Mouse (Mus musculus) limb, embryonic 13.5 days (tissue): ENCODE data around the gene Thada. TPM values are rescaled to one million over a fixed set of nuclear protein-coding genes. Genes with fewer than 3 reads are reported as not detected.

Source experiments
- ATAC-seq: fragments of 200-750 bp; cut with Nextera tagmentation; 2 replicates; pipeline ENCODE4 v1.8.0; 2017; ENCODE audit warnings: low read depth, moderate number of reproducible peaks, moderate TSS enrichment; ENCODE audit not compliant: low FRiP score
- H3K27ac ChIP-seq: fragments of 300-500 bp; sonication (generic); 2 replicates; pipeline ENCODE4 v1.5.1; 2015; ENCODE audit warnings: inconsistent platforms, mild to moderate bottlenecking, moderate library complexity
- H3K27me3 ChIP-seq: fragments of 300-500 bp; sonication (generic); 2 replicates; pipeline ENCODE4 v1.6.1; 2015; ENCODE audit warnings: mild to moderate bottlenecking, inconsistent platforms
- H3K36me3 ChIP-seq: fragments of 300-500 bp; sonication (generic); 2 replicates; pipeline ENCODE4 v1.6.1; 2015; ENCODE audit warnings: inconsistent platforms, mild to moderate bottlenecking, moderate library complexity
- H3K4me1 ChIP-seq: fragments of 300-500 bp; sonication (generic); 2 replicates; pipeline ENCODE4 v1.6.1; 2015; ENCODE audit warnings: inconsistent platforms
- H3K4me2 ChIP-seq: fragments of 300-500 bp; sonication (generic); replicated peaks from 2 replicates; pipeline ENCODE4 v1.6.1; 2015; ENCODE audit warnings: inconsistent platforms, mild to moderate bottlenecking, moderate library complexity
- H3K4me3 ChIP-seq: fragments of 300-500 bp; sonication (generic); 2 replicates; pipeline ENCODE4 v1.5.1; 2015; ENCODE audit warnings: moderate library complexity, mild to moderate bottlenecking, inconsistent platforms
- H3K9ac ChIP-seq: fragments of 300-500 bp; sonication (generic); 2 replicates; pipeline ENCODE4 v1.6.1; 2015; ENCODE audit warnings: mild to moderate bottlenecking, inconsistent platforms
- H3K9me3 ChIP-seq: fragments of 300-500 bp; sonication (generic); 2 replicates; pipeline ENCODE4 v1.6.1; 2016; ENCODE audit warnings: inconsistent platforms
- WGBS: fragments of 180-500 bp; shearing (Covaris S2); methylation state at CpG from one replicate; pipeline ENCODE4 v1.1.7; 2015; 5-methylcytosine and 5-hydroxymethylcytosine counted together
- polyA plus RNA-seq: library from polyadenylated mRNA; unstranded; fragments of >200 nt; fragmentation: Nextera tagmentation; extraction: Ambion mirVana; gene quantifications from 2 replicates; pipeline ENCODE4 v1.2.1, GENCODE M21; 2015

Gene Thada
- polyA plus RNA-seq, 1 experiment from 2014 or later, result 9.1 TPM

DNA sequence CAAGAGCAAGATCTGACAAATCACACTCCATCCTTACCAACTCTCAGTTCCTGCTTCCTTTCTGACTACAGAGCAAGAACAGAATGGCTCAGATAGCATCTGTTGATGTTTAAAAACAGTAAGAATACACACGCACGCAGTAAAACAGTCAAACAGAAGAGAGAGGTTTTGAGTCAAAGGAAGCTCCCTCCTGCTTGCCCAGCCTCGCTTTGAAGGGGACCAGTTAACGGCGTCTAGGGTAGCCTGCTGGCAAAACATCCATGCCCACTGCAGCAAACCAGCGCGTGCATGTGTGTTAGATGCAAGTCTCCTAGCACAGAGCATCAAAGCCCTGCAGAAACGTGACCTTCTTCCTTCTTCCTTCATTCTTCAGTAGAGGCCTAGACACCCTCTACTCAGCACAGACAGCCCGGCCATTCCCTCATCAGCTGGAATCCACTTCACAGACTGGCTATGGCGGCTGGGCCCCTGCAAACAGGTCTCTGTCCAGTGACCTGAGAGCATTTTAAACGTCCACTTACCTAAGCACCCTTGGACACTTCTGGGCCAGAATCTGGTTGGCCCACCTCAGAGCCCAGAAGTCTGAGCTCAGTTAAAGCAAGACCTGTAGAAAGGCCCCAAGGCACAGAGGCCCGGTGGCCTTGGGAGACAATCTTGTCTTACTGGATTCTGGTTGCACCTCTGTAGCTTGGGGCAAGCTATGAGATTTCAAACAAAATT lies 302.8 kb downstream of the Thada start:
- ATAC-seq, result no peak
- 58% methylated on average over 12 of the region's 12 CpGs for WGBS

DNA sequence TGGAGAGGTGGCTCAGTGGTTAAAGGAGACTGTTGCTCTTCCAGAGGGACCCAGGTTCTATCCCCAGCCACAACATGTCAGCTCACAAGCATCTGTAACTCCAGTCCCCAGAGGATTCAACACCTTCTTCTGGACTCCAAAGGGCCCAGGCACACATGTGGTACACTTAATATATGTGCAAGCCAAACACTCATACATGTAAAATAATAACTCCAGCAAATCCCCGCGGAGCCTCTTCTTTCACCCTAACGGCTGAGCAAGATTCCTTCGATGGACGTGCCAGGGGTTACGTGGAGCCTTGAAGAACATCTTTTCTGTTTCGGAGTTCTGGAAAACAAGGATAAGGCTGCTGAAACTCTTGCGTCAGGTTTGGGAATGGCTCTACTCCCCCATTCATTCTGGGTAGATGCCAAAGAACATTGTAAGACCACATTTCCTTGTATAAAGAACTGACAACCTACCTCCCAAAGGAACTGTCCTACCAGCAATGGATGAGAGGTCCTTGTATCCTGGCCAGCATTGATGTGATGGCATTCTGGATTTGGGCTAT lies 303.7 kb downstream of the Thada start:
- Histone ChIP-seq H3K4me1 (peaks cover 38% of the 10 kb centered on the region), H3K9ac (no peak overlapping the region), H3K4me2 (no peak overlapping the region), H3K36me3 (no peaks in the 10 kb centered on the region), H3K9me3 (no peaks in the 10 kb centered on the region), H3K27ac (no peak overlapping the region), H3K27me3 (peaks cover 10% of the 10 kb centered on the region), H3K4me3 (no peak overlapping the region)
- 81% methylated on average over 8 of the region's 8 CpGs for WGBS
- no peak for ATAC-seq

More for the DNA sequence above, 302.8 kb downstream of the Thada start:
- no peak overlapping the region for H3K4me2 ChIP-seq
- 0 out of 2 replicates have a peak overlapping the region, but pooled peaks have one; percentile 24 for H3K27ac ChIP-seq
- H3K4me3 ChIP-seq, result no peak overlapping the region
- peaks cover 3% of the 10 kb centered on the region; the same call in 1 of the 2 replicates for H3K27me3 ChIP-seq
- H3K4me1 ChIP-seq, result peaks cover 32% of the 10 kb centered on the region
- no peaks in the 10 kb centered on the region for H3K9me3 ChIP-seq
- H3K9ac ChIP-seq, result no peak overlapping the region
- H3K36me3 ChIP-seq, result no peaks in the 10 kb centered on the region

DNA sequence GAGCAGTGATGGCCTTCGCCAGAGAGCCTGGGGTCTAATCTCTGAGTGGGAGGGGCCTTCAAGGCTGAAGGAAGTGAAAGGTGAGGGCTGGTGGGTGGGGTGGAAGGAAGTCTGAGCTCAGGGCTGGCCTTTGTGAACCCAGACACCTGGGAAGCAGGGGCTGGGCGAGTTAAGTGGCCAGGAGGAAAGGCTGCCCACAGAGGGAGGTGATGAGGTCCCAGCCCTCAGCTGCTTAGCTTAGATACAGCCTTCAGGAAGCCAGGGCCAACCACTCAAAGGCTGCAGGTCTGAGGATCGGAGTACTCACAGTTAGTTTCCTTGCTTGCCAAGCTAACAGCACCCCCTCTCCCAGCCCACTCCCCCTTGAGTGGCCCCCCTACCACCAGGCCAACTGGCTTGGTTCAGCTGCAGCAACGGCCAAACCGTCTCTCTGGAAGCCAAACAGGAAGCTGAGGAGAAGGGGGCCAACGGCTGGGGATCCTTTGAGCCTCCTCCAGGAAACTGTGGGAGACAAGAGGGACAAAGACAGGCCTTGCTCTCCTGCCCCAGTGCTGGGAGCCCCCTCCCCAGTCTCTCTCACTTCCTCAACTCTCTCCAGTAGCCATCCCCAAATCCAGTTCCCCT lies 304.7 kb downstream of the Thada start:
- Histone ChIP-seq H3K9ac (peak overlapping the region; percentile 19), H3K36me3 (no peaks in the 10 kb centered on the region), H3K4me1 (peaks cover 46% of the 10 kb centered on the region), H3K9me3 (no peaks in the 10 kb centered on the region), H3K27ac (peak overlapping the region; percentile 44; the same call in 1 of the 2 replicates), H3K4me2 (no peak overlapping the region), H3K27me3 (peaks cover 17% of the 10 kb centered on the region), H3K4me3 (no peak overlapping the region)
- 36% methylated on average over 6 of the region's 6 CpGs for WGBS
- ATAC-seq, result no peak

DNA sequence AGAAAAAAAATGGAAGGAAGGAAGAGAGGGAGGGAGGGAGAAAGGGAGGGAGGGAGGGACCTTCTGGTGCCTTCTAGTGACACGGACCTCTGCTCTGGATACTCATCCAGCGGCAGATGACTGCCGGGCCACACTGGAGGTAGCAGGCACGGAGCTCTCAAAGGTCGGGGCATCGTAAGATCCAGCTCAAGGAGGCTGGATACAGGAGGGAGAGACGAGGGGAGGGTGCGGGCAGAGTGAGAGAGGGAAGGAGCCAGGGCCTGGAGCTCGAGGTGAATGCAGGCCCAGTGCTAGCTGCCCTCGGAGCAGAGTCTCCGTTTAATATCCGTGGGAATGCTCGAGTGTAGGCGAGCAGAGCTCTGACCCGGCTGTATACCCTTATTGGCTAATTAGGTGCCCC lies 307.1 kb downstream of the Thada start:
- H3K27ac ChIP-seq, result no peak overlapping the region
- ATAC-seq, result no peak
- H3K9me3 ChIP-seq, result no peaks in the 10 kb centered on the region
- 0 out of 2 replicates have a peak overlapping the region, but pooled peaks have one; percentile 19 for H3K9ac ChIP-seq
- H3K4me2 ChIP-seq, result no peak overlapping the region
- H3K36me3 ChIP-seq, result no peaks in the 10 kb centered on the region
- H3K4me1 ChIP-seq, result peaks cover 51% of the 10 kb centered on the region
- peaks cover 26% of the 10 kb centered on the region for H3K27me3 ChIP-seq
- 42% methylated on average over 15 of the region's 15 CpGs for WGBS
- H3K4me3 ChIP-seq, result no peak overlapping the region

DNA sequence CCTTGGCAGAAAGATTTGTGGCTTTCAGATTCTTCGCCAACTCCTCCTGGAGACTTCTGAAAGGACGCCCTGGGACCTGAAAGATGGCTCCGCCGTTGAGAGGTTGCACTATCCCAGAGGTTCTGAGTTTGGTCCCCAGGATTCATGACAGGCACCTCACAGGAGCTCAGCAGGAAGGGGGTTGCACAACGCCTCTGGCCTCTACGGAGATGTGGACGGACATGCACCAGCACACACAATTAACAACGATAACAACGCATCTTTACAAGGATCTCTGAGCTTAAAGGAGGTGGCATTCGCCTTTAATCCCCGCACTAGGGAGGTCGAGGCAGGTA lies 307.6 kb downstream of the Thada start:
- Histone ChIP-seq H3K4me3 (no peak overlapping the region), H3K36me3 (no peaks in the 10 kb centered on the region), H3K9ac (no peak overlapping the region), H3K4me2 (no peak overlapping the region), H3K27me3 (peaks cover 26% of the 10 kb centered on the region), H3K4me1 (peaks cover 51% of the 10 kb centered on the region), H3K9me3 (no peaks in the 10 kb centered on the region), H3K27ac (no peak overlapping the region)
- ATAC-seq, result no peak
- WGBS, result 85% methylated on average over 12 of the region's 12 CpGs

DNA sequence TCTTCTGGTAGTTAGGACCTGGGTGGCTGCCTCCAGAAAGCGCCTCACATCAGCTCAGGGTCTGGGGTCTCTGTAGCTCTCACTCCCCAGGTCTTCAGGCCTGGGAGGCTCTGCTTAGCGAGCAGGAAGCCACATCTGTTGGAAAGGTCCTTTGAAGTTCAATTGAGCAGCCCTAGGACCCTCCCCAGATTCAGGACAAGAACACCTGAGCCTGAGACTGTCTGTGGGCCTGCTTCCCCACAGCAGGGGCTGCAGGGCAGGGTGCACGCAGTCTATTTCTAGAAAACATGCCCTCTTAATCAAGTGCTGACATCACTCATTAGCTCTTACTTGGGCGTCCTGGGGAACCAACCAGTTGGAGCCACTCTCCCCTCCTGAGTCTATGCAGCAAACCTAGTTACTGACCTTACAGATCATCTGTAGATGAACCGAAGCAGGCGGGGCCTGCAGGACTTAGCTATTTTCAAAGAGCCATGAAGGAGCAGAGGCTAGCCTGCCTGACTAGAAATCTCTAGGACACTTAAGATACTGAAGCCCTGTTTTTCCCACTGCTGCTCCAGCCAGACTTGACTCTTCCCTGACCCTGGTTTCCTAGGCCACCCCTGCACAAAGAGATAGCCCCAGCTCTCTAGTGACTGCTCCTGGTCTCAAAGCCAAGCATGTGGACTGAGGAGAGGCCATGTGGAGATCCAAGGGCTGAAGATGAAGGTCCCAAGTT lies 308.1 kb downstream of the Thada start:
- Histone ChIP-seq H3K4me3 (no peak overlapping the region), H3K9ac (no peak overlapping the region), H3K4me1 (peaks cover 45% of the 10 kb centered on the region), H3K36me3 (no peaks in the 10 kb centered on the region), H3K4me2 (no peak overlapping the region), H3K27ac (no peak overlapping the region), H3K9me3 (no peaks in the 10 kb centered on the region), H3K27me3 (peaks cover 26% of the 10 kb centered on the region)
- 52% methylated on average over 6 of the region's 6 CpGs for WGBS
- no peak for ATAC-seq

DNA sequence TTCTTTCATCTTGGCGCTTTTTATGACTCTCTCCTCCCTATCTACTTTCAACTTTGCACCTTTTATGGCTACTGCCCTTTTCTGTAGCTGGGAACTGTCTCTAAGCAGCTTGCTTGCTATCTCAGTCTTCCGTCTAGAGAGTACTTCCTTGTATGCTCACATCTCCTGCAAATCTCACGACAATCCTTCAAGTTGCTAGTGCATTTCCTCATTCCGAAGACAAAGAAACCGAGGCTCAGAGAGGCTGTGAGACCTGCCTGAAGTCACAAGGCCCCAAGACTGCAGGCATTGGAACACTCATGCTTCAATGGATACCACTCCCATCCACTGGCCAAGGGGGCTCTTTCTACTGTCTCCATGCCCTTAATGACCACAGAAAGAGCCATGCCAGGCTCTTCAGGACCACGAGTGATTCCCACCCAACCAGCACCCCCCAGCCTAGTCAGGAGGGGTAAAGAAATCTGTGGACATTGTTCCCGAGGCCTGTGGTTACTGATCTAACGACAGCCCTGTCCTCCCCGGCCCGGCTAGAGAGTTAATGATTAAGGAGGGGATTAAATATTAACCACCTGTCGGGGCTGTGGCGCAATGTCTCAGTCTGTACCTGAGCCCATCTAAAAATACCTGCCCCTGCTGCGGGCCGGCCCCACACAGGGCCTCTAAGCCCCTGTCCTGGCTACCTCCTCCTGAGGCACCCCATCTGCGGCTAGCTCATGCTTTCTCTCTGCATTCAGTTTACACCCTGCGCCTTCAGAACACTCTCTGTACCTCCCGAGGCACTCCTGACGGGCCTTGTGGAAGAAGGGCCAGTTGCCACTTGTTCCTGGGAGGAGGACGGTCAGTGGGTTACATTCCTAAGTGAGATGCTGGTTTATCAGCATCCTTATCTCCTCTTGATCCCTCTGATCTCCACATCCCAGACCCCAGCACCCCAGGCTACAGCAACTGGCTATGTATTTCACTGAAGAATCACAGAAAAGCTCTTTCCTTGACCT lies 309.0 kb downstream of the Thada start:
- 26% methylated on average over 19 of the region's 19 CpGs for WGBS
- H3K9me3 ChIP-seq, result no peaks in the 10 kb centered on the region
- peaks cover 41% of the 10 kb centered on the region for H3K4me1 ChIP-seq
- H3K27me3 ChIP-seq, result peaks cover 26% of the 10 kb centered on the region
- H3K4me3 ChIP-seq, result no peak overlapping the region
- no peak overlapping the region; the same call in 1 of the 2 replicates for H3K9ac ChIP-seq
- ATAC-seq, result no peak
- no peaks in the 10 kb centered on the region for H3K36me3 ChIP-seq
- H3K4me2 ChIP-seq, result no peak overlapping the region
- H3K27ac ChIP-seq, result no peak overlapping the region

DNA sequence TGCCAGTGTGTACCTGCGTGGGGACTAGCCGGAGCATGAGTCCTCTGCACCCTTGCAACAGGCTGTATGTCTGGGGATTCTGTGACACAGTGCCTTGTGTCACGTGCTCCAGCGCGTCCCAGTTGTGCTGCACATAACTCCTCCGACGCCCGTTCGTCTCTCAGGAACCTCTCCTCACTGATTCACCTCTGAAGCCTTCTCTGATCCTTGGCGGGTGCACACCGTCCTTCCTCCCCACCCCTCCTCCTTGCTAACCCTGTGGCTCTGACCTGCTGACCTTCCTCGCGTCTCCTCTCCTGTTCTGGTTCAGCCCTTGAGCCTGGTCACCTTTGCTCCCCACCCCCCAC lies 309.8 kb downstream of the Thada start:
- Histone ChIP-seq H3K4me3 (no peak overlapping the region), H3K36me3 (no peaks in the 10 kb centered on the region), H3K9me3 (no peaks in the 10 kb centered on the region), H3K4me1 (peaks cover 40% of the 10 kb centered on the region), H3K27me3 (peaks cover 29% of the 10 kb centered on the region), H3K4me2 (no peak overlapping the region), H3K9ac (no peak overlapping the region), H3K27ac (no peak overlapping the region)
- no peak for ATAC-seq
- 27% methylated on average over 13 of the region's 13 CpGs for WGBS

DNA sequence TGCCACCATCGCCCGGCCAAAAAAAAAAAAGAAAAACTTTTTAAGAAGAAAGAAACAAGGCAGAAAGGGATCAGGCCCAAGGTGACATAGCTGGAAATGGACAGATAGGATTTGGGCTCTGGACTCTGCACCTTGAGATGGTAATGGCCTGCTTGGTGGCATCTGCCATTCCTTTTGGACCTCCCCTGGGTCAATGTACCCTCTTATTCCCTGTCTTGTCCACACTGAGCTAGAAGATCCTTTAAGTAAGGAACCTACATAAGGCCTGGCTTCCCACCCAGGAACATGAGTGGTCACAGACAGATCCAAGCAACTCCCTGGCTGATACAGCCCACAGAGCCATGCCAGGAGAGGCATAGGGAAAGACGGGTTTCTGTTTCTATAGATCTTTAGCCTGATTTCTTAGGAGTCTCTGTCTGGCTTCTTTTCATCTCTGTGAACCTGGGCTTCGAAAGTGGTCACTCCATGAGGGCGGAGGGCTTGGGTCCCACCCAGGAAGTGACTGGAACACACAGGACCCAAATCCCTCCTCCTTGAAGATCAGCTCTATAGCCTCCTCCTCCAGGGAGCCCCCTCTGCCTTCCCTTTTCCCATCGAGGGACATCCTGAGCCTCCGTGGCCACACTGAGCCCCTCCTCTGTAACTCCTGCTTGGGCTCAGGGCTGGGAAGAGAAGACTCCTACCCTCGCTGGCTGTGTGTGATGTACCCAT lies 310.3 kb downstream of the Thada start:
- Histone ChIP-seq H3K27me3 (peaks cover 29% of the 10 kb centered on the region), H3K4me1 (peaks cover 37% of the 10 kb centered on the region), H3K9me3 (no peaks in the 10 kb centered on the region), H3K9ac (no peak overlapping the region), H3K36me3 (no peaks in the 10 kb centered on the region), H3K4me3 (no peak overlapping the region), H3K4me2 (no peak overlapping the region), H3K27ac (no peak overlapping the region)
- ATAC-seq, result no peak
- 71% methylated on average over 8 of the region's 8 CpGs for WGBS

DNA sequence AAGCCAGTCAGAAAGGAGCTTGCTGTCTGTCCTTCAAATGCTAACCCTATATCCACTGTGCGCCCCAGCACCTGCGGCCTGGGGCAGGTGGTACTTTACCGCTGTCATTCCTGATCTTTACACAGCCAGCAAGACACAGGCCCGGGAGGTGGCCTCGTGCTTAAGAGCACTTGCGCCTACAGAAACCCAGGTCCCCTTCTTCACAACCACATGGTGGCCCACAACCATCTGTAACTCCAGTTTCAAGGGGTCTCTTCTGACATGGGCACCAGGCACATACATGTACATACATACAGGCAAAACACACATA lies 311.0 kb downstream of the Thada start:
- Histone ChIP-seq H3K4me3 (no peak overlapping the region), H3K9ac (no peak overlapping the region), H3K4me1 (peaks cover 43% of the 10 kb centered on the region), H3K36me3 (no peaks in the 10 kb centered on the region), H3K9me3 (no peaks in the 10 kb centered on the region), H3K27ac (no peak overlapping the region), H3K4me2 (no peak overlapping the region), H3K27me3 (peaks cover 29% of the 10 kb centered on the region)
- 91% methylated on average over 6 of the region's 6 CpGs for WGBS
- no peak for ATAC-seq
